Mouse (Mus musculus): ENCODE measurements around the gene Tmco1. TPM values are rescaled to one million over a fixed set of nuclear protein-coding genes. Genes with fewer than 3 reads are reported as not detected.
"Not testable (repeated sequence)": the region's sequence is repeated elsewhere in the genome, so short reads cannot be mapped to it uniquely, and the experiment has no call there.

The Tmco1 gene
- polyA plus RNA-seq, 1 experiment from 2014 or later = 95.3 TPM

GRCm38 (mm10) chr1:167339177-167339781, 31.1 kb downstream of the Tmco1 start:
- H3K9ac ChIP-seq (ENCODE audit: low read depth, low read length) = no peak overlapping the region
- 0 out of 2 replicates have a peak, but pooled peaks cover 2% of the 10 kb centered on the region for H3K27me3 ChIP-seq (replicated peaks; ENCODE audit: control insufficient read depth, insufficient read depth, low read length)
- no peaks in the 10 kb centered on the region for H3K4me1 ChIP-seq (replicated peaks; ENCODE audit: control insufficient read depth, insufficient read depth, low read length)
- H3K4me2 ChIP-seq (replicated peaks; ENCODE audit: low read depth) = no peak overlapping the region
- H3K36me3 ChIP-seq (ENCODE audit: control insufficient read depth, insufficient read depth) = no peaks in the 10 kb centered on the region
- 79% methylated on average over 8 of the region's 9 CpGs for WGBS
- no peaks in the 10 kb centered on the region for H3K9me3 ChIP-seq (ENCODE audit: control insufficient read depth)
- no peak for TF ChIP-seq CTCF (IDR thresholded peaks at IDR 0.05; ENCODE audit: low read depth)
- ATAC-seq = no peak
- no peak overlapping the region for H3K27ac ChIP-seq (ENCODE audit: low read depth, low read length)
- H3K4me3 ChIP-seq (ENCODE audit: low read depth, low read length) = no peak overlapping the region

DNA sequence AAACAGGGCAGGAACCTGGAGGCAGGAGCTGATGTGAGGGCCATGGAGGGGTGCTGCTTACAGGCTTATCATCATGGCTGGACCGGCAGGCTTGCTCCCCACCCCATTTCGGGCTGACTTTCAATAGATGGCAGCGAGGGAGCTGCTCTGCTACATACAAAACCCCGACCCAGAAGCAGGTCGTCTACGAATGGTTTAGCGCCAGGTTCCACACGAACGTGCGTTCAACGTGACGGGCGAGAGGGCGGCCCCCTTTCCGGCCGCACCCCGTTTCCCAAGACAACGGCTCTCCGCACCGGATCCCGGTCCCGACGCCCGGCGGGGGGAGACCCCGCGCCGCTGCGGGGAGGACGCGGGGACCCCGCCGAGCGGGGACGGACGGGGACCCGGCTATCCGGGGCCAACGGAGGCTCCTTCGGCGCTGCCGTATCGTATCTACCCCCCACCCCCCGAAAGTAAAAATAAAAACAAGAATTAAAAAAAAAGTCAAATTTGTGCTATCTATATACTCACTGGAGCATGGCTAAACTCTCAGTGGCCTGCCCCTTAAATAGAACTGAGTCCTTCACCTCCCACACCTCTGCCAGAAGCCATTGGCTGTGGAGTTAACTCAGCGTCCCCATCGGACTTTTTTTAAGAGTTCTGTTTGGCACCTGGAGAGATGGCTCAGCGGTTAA, 32.1 kb downstream of the Tmco1 start:
- Histone ChIP-seq H3K27ac (ENCODE audit: low read depth, low read length) (no peak overlapping the region), H3K4me1 (replicated peaks; ENCODE audit: control insufficient read depth, insufficient read depth, low read length) (no peaks in the 10 kb centered on the region), H3K27me3 (replicated peaks; ENCODE audit: control insufficient read depth, insufficient read depth, low read length) (0 out of 2 replicates have a peak, but pooled peaks cover 2% of the 10 kb centered on the region), H3K9me3 (ENCODE audit: control insufficient read depth) (no peaks in the 10 kb centered on the region), H3K9ac (ENCODE audit: low read depth, low read length) (no peak overlapping the region), H3K36me3 (ENCODE audit: control insufficient read depth, insufficient read depth) (no peaks in the 10 kb centered on the region), H3K4me3 (ENCODE audit: low read depth, low read length) (peak overlapping the region; percentile 42), H3K4me2 (replicated peaks; ENCODE audit: low read depth) (peak overlapping the region; percentile 83)
- TF ChIP-seq CTCF (IDR thresholded peaks at IDR 0.05; ENCODE audit: low read depth) = no peak
- peak; percentile 91 for ATAC-seq
- WGBS = 5% methylated on average over 47 of the region's 47 CpGs

GRCm38 (mm10) chr1:167340910-167341528, 32.8 kb downstream of the Tmco1 start:
- no peak for ATAC-seq
- H3K27ac ChIP-seq (ENCODE audit: low read depth, low read length) = no peak overlapping the region
- WGBS = 97% methylated on average over 3 of the region's 3 CpGs
- H3K36me3 ChIP-seq (ENCODE audit: control insufficient read depth, insufficient read depth) = no peaks in the 10 kb centered on the region
- no peak overlapping the region for H3K4me3 ChIP-seq (ENCODE audit: low read depth, low read length)
- no peak overlapping the region for H3K4me2 ChIP-seq (replicated peaks; ENCODE audit: low read depth)
- 0 out of 2 replicates have a peak, but pooled peaks have one; percentile 1 for TF ChIP-seq CTCF (IDR thresholded peaks at IDR 0.05; ENCODE audit: low read depth)
- H3K4me1 ChIP-seq (replicated peaks; ENCODE audit: control insufficient read depth, insufficient read depth, low read length) = no peaks in the 10 kb centered on the region
- H3K9me3 ChIP-seq (ENCODE audit: control insufficient read depth) = no peaks in the 10 kb centered on the region
- H3K9ac ChIP-seq (ENCODE audit: low read depth, low read length) = no peak overlapping the region
- 0 out of 2 replicates have a peak, but pooled peaks cover 2% of the 10 kb centered on the region for H3K27me3 ChIP-seq (replicated peaks; ENCODE audit: control insufficient read depth, insufficient read depth, low read length)

GRCm38 (mm10) chr1:167342831-167343230, 34.7 kb downstream of the Tmco1 start:
- Histone ChIP-seq H3K9me3 (ENCODE audit: control insufficient read depth) (no peaks in the 10 kb centered on the region), H3K27me3 (replicated peaks; ENCODE audit: control insufficient read depth, insufficient read depth, low read length) (0 out of 2 replicates have a peak, but pooled peaks cover 2% of the 10 kb centered on the region), H3K4me1 (replicated peaks; ENCODE audit: control insufficient read depth, insufficient read depth, low read length) (no peaks in the 10 kb centered on the region), H3K4me3 (ENCODE audit: low read depth, low read length) (no peak overlapping the region), H3K4me2 (replicated peaks; ENCODE audit: low read depth) (no peak overlapping the region), H3K36me3 (ENCODE audit: control insufficient read depth, insufficient read depth) (no peaks in the 10 kb centered on the region), H3K9ac (ENCODE audit: low read depth, low read length) (no peak overlapping the region), H3K27ac (ENCODE audit: low read depth, low read length) (no peak overlapping the region)
- ATAC-seq = no peak
- 87% methylated on average over 10 of the region's 10 CpGs for WGBS
- peak; percentile 36 for TF ChIP-seq CTCF (IDR thresholded peaks at IDR 0.05; ENCODE audit: low read depth)

DNA sequence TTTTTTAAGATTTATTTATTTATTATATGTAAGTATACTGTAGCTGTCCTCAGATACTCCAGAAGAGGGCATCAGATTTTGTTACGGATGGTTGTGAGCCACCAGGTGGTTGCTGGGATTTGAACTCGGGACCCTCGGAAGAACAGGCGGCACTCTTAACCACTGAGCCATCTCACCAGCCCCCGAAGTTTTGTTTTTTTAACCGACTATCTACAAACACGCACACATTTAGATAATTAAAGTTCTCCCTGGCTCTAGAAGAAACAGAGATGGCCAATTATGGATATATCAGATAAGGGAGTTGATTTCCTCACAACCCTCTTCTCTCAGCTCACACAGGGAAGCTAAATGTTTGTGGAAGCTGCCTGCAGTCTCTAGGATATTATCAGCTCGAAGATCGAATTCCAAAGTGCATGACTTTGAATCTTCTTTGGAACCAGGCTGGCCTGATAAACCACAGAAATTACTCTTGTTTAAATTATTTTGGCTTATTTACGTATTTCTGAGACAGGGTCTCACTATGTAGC, 37.9 kb downstream of the Tmco1 start:
- not testable (repeated sequence) for H3K9ac ChIP-seq (ENCODE audit: low read depth, low read length); H3K27me3 ChIP-seq (replicated peaks; ENCODE audit: control insufficient read depth, insufficient read depth, low read length); ATAC-seq; H3K27ac ChIP-seq (ENCODE audit: low read depth, low read length); H3K4me2 ChIP-seq (replicated peaks; ENCODE audit: low read depth); H3K9me3 ChIP-seq (ENCODE audit: control insufficient read depth); H3K36me3 ChIP-seq (ENCODE audit: control insufficient read depth, insufficient read depth); H3K4me3 ChIP-seq (ENCODE audit: low read depth, low read length); H3K4me1 ChIP-seq (replicated peaks; ENCODE audit: control insufficient read depth, insufficient read depth, low read length)
- WGBS = 70% methylated on average over 10 of the region's 10 CpGs

DNA sequence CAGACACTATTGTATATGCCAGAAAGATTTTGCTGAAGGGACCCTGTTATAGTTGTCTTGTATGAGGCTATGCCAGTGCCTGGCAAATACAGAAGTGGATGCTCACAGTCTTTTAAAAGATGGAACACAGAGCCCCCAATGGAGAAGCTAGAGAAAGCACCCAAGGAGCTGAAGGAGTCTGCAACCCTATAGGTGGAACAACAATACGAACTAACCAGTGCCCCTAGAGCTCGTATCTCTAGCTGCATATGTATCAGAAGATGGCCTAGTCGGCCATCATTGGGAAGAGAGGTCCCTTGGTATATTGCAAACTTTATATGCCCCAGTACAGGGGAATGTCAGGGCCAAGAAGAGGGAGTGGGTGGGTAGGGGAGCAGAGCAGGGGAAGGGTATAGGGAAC, 41.0 kb downstream of the Tmco1 start:
- Histone ChIP-seq H3K27ac (ENCODE audit: low read depth, low read length) (peak overlapping the region; percentile 96), H3K4me2 (replicated peaks; ENCODE audit: low read depth) (peak overlapping the region; percentile 84; the same call in 1 of the 2 replicates)
- WGBS = 48% methylated on average over 3 of the region's 3 CpGs
- H3K36me3 ChIP-seq (ENCODE audit: control insufficient read depth, insufficient read depth); H3K27me3 ChIP-seq (replicated peaks; ENCODE audit: control insufficient read depth, insufficient read depth, low read length); ATAC-seq; H3K4me3 ChIP-seq (ENCODE audit: low read depth, low read length); H3K9ac ChIP-seq (ENCODE audit: low read depth, low read length); H3K4me1 ChIP-seq (replicated peaks; ENCODE audit: control insufficient read depth, insufficient read depth, low read length); H3K9me3 ChIP-seq (ENCODE audit: control insufficient read depth): not testable (repeated sequence)
